Mouse (Mus musculus): Measurements from ENCODE around the gene Safb. TPM values are rescaled to one million over a fixed set of nuclear protein-coding genes. Genes with fewer than 3 reads are reported as not detected.
A peak's percentile ranks its signal among the peaks of the same experiment; 100 is the strongest.

Gene Safb
- polyA plus RNA-seq, 1 experiment from 2014 or later = 113 TPM

DNA sequence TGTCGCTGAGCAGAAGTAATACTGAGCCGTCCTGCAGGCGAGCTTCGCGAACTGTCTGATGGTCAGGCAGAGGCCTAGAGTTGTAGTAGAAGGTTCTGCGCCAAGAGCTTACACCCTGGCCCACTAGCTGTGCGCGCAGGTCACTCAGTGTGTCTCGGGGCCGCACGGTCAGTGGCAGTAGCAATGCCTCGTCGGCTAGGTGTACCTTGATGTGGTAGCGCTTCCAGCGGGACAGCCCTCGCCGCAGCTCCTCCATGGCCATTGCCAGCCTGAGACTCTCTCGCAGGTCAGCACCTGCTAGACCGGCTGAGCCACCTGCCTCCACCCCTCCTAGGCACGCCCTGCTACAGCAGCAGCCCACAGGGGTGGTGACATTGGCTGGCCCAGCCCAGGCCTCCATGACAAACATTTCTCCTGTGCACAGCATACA is 30.5 kb upstream of the Safb start, which contains the start of gene Gm20219:
TSS of gene Gm20219 (minus strand) at position 266 of the 430 bp plus-strand sequence.
- H3K4me2 ChIP-seq = no peak within 1 kb of the TSS
- ATAC-seq (ENCODE audit: low FRiP score) = no peak
- H3K4me1 ChIP-seq (ENCODE audit: control insufficient read depth, insufficient read depth, low read length) = peaks cover 11% of the 10 kb centered on the region
- 77% methylated on average over 20 of the region's 20 CpGs for WGBS
- H3K9me3 ChIP-seq (ENCODE audit: control insufficient read depth, low read length) = no peaks in the 10 kb centered on the region
- no peak for DNase-seq (ENCODE audit: low spot score, missing footprints)
- no peaks in the 10 kb centered on the region for H3K36me3 ChIP-seq (ENCODE audit: control insufficient read depth, insufficient read depth, low read length)
- H3K27me3 ChIP-seq (ENCODE audit: control insufficient read depth, insufficient read depth, low read length) = no peaks in the 10 kb centered on the region
- no peak within 1 kb of the TSS for H3K27ac ChIP-seq (ENCODE audit: low read depth, low read length)
- no peak within 1 kb of the TSS for H3K4me3 ChIP-seq (ENCODE audit: low read depth, low read length)
- H3K9ac ChIP-seq (ENCODE audit: low read length) = no peak within 1 kb of the TSS; the same call in 1 of the 2 replicates

DNA sequence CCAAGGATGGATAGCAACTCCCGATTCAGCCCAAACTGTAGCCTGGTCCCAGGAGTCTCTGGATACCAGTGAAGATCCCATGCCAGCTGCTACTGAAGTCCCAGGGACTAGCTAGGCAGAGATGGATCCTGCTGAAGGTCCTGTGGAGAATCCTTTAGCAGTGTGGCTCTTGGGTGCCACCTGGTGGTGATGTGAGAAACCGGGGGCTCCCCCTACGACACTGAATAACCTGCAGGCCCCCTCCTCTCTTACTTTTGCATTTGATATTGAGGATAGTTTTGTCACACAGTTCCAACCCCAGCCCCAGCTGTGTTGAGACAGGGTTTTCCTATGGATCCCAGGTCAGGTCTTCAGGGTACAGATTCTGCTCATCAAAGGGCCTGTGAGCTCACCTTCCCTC is 26.2 kb upstream of the Safb start:
- Histone ChIP-seq H3K27ac (ENCODE audit: low read depth, low read length) (no peak overlapping the region), H3K4me2 (no peak overlapping the region), H3K36me3 (ENCODE audit: control insufficient read depth, insufficient read depth, low read length) (peaks cover 17% of the 10 kb centered on the region; the same call in 1 of the 2 replicates), H3K27me3 (ENCODE audit: control insufficient read depth, insufficient read depth, low read length) (no peaks in the 10 kb centered on the region), H3K4me1 (ENCODE audit: control insufficient read depth, insufficient read depth, low read length) (no peaks in the 10 kb centered on the region), H3K9ac (ENCODE audit: low read length) (no peak overlapping the region), H3K4me3 (ENCODE audit: low read depth, low read length) (no peak overlapping the region), H3K9me3 (ENCODE audit: control insufficient read depth, low read length) (no peaks in the 10 kb centered on the region)
- DNase-seq (ENCODE audit: low spot score, missing footprints) (peak; percentile 96), ATAC-seq (ENCODE audit: low FRiP score) (peak; percentile 79)
- 20% methylated on average over 3 of the region's 3 CpGs for WGBS

GRCm38 (mm10) chr17:56559386-56559785 is 25.2 kb upstream of the Safb start:
- Histone ChIP-seq H3K4me1 (ENCODE audit: control insufficient read depth, insufficient read depth, low read length) (no peaks in the 10 kb centered on the region), H3K36me3 (ENCODE audit: control insufficient read depth, insufficient read depth, low read length) (peaks cover 25% of the 10 kb centered on the region; the same call in 1 of the 2 replicates), H3K9me3 (ENCODE audit: control insufficient read depth, low read length) (no peaks in the 10 kb centered on the region), H3K27me3 (ENCODE audit: control insufficient read depth, insufficient read depth, low read length) (no peaks in the 10 kb centered on the region), H3K4me3 (ENCODE audit: low read depth, low read length) (no peak overlapping the region), H3K9ac (ENCODE audit: low read length) (no peak overlapping the region), H3K27ac (ENCODE audit: low read depth, low read length) (no peak overlapping the region), H3K4me2 (no peak overlapping the region)
- no peak for DNase-seq (ENCODE audit: low spot score, missing footprints)
- 83% methylated on average over 3 of the region's 3 CpGs for WGBS
- ATAC-seq (ENCODE audit: low FRiP score) = no peak

DNA sequence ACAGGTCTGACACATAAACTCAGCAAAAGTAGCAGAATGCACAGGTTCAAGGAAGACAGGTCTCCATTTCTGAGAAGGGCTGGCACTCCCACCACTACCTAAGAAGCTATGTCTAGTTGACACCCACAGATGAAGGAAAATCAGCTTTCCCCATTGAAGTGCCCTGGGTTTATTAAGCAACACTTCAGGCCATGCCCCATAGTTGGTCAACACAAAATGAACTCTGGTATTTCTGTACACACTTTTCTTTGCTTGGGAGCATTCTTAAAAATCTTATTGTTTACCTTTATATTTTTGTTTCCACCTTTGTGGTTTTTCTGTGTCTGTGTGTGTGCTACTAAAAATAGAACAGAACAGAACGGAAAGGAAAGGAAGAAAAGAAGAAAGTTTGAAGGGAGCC is 24.5 kb upstream of the Safb start:
- no peak overlapping the region for H3K4me2 ChIP-seq
- DNase-seq (ENCODE audit: low spot score, missing footprints) = no peak
- H3K9ac ChIP-seq (ENCODE audit: low read length) = no peak overlapping the region
- no peak for ATAC-seq (ENCODE audit: low FRiP score)
- 88% methylated on average over 1 of the region's 1 CpGs for WGBS
- H3K27me3 ChIP-seq (ENCODE audit: control insufficient read depth, insufficient read depth, low read length) = no peaks in the 10 kb centered on the region
- H3K4me1 ChIP-seq (ENCODE audit: control insufficient read depth, insufficient read depth, low read length) = no peaks in the 10 kb centered on the region
- peaks cover 33% of the 10 kb centered on the region for H3K36me3 ChIP-seq (ENCODE audit: control insufficient read depth, insufficient read depth, low read length)
- no peak overlapping the region for H3K4me3 ChIP-seq (ENCODE audit: low read depth, low read length)
- no peak overlapping the region for H3K27ac ChIP-seq (ENCODE audit: low read depth, low read length)
- no peaks in the 10 kb centered on the region for H3K9me3 ChIP-seq (ENCODE audit: control insufficient read depth, low read length)

DNA sequence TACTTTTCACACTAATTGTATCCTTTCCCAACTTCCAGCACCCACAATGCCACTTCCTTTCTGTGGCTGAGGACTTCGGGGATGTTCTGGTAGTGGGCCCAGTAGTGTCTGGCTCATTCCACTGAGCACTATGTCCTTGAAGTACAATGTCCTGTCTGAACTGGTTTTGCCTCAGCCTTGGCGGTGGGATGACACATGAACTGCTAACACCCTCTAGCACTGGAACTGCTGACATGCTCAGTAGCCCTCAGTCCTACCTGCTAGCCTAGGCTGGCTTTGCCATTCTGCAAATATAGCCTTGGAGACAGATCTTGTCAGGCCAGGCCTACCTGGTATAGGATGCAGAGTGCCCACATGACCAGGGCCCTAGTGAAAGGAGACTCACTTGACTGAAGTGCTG is 22.8 kb upstream of the Safb start:
- WGBS = 94% methylated on average over 2 of the region's 2 CpGs

DNA sequence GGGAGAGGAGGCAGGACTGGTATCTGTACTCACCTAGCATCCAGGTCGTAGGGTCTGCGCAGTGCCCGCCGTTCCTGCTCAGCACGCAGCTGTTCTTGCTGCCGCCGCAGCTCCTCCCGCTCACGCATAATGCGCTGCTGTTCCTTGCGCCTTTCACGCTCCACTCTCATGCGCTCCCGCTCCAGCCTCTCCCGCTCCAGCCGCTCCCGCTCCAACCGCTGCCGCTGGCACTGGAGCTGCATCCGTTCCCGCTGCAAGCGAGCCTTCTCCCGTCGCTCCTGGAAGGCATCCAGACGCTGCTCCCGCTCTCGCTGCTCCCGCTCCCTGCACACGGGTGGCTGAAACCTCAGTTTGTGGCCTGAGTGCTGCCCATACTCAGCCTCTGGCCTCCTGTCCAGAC is 18.3 kb upstream of the Safb start:
- no peaks in the 10 kb centered on the region for H3K4me1 ChIP-seq (ENCODE audit: control insufficient read depth, insufficient read depth, low read length)
- no peaks in the 10 kb centered on the region for H3K27me3 ChIP-seq (ENCODE audit: control insufficient read depth, insufficient read depth, low read length)
- no peaks in the 10 kb centered on the region for H3K9me3 ChIP-seq (ENCODE audit: control insufficient read depth, low read length)
- H3K36me3 ChIP-seq (ENCODE audit: control insufficient read depth, insufficient read depth, low read length) = peaks cover 74% of the 10 kb centered on the region
- no peak for ATAC-seq (ENCODE audit: low FRiP score)
- no peak overlapping the region for H3K9ac ChIP-seq (ENCODE audit: low read length)
- DNase-seq (ENCODE audit: low spot score, missing footprints) = no peak
- no peak overlapping the region for H3K4me3 ChIP-seq (ENCODE audit: low read depth, low read length)
- H3K4me2 ChIP-seq = no peak overlapping the region
- 92% methylated on average over 29 of the region's 29 CpGs for WGBS
- no peak overlapping the region for H3K27ac ChIP-seq (ENCODE audit: low read depth, low read length)

More for the DNA sequence above, 22.8 kb upstream of the Safb start:
- Histone ChIP-seq H3K9ac (ENCODE audit: low read length) (no peak overlapping the region), H3K27me3 (ENCODE audit: control insufficient read depth, insufficient read depth, low read length) (no peaks in the 10 kb centered on the region), H3K4me3 (ENCODE audit: low read depth, low read length) (no peak overlapping the region), H3K27ac (ENCODE audit: low read depth, low read length) (no peak overlapping the region), H3K4me1 (ENCODE audit: control insufficient read depth, insufficient read depth, low read length) (no peaks in the 10 kb centered on the region), H3K9me3 (ENCODE audit: control insufficient read depth, low read length) (no peaks in the 10 kb centered on the region), H3K4me2 (no peak overlapping the region), H3K36me3 (ENCODE audit: control insufficient read depth, insufficient read depth, low read length) (peaks cover 49% of the 10 kb centered on the region)
- no peak for ATAC-seq (ENCODE audit: low FRiP score)
- no peak for DNase-seq (ENCODE audit: low spot score, missing footprints)

DNA sequence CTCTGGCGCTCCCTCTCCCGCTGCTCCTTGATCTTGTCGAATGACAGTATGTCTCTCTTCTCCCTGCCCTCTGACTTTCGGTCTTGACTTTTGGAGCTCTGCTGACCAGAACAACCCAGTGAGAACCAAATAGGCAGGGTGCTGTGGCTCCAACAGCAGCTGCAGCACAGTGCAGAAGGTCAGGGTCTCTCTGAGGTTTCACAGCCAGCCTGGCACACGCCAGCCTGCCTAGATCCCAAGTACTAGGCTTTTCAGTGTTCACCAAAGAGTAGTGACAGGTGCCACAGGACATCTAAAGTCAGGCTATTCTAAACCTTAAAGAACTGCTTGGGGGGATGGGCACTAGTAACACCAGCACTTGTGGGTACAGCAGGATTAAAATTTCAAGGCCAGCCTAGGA is 17.7 kb upstream of the Safb start:
- DNase-seq (ENCODE audit: low spot score, missing footprints) (no peak), ATAC-seq (ENCODE audit: low FRiP score) (no peak)
- Histone ChIP-seq H3K4me3 (ENCODE audit: low read depth, low read length) (no peak overlapping the region), H3K4me1 (ENCODE audit: control insufficient read depth, insufficient read depth, low read length) (no peaks in the 10 kb centered on the region), H3K36me3 (ENCODE audit: control insufficient read depth, insufficient read depth, low read length) (peaks cover 69% of the 10 kb centered on the region), H3K27me3 (ENCODE audit: control insufficient read depth, insufficient read depth, low read length) (no peaks in the 10 kb centered on the region), H3K9ac (ENCODE audit: low read length) (no peak overlapping the region), H3K4me2 (no peak overlapping the region), H3K27ac (ENCODE audit: low read depth, low read length) (no peak overlapping the region), H3K9me3 (ENCODE audit: control insufficient read depth, low read length) (no peaks in the 10 kb centered on the region)
- WGBS = 93% methylated on average over 5 of the region's 5 CpGs

- Histone ChIP-seq H3K9ac (ENCODE audit: low read length) (no peak overlapping the region), H3K27ac (ENCODE audit: low read depth, low read length) (no peak overlapping the region), H3K4me1 (ENCODE audit: control insufficient read depth, insufficient read depth, low read length) (no peaks in the 10 kb centered on the region), H3K9me3 (ENCODE audit: control insufficient read depth, low read length) (no peaks in the 10 kb centered on the region), H3K4me2 (no peak overlapping the region), H3K4me3 (ENCODE audit: low read depth, low read length) (no peak overlapping the region), H3K36me3 (ENCODE audit: control insufficient read depth, insufficient read depth, low read length) (peaks cover 65% of the 10 kb centered on the region), H3K27me3 (ENCODE audit: control insufficient read depth, insufficient read depth, low read length) (no peaks in the 10 kb centered on the region)
- DNase-seq (ENCODE audit: low spot score, missing footprints) (no peak), ATAC-seq (ENCODE audit: low FRiP score) (no peak)
- WGBS = 97% methylated on average over 4 of the region's 4 CpGs
These were observed 17.3 kb upstream of the Safb start for GRCm38 (mm10) chr17:56567370-56567769.

GRCm38 (mm10) chr17:56570287-56570686 is 14.3 kb upstream of the Safb start:
- H3K4me2 ChIP-seq = no peak overlapping the region
- no peak overlapping the region for H3K9ac ChIP-seq (ENCODE audit: low read length)
- no peaks in the 10 kb centered on the region for H3K27me3 ChIP-seq (ENCODE audit: control insufficient read depth, insufficient read depth, low read length)
- no peak overlapping the region for H3K4me3 ChIP-seq (ENCODE audit: low read depth, low read length)
- H3K36me3 ChIP-seq (ENCODE audit: control insufficient read depth, insufficient read depth, low read length) = peaks cover 62% of the 10 kb centered on the region
- ATAC-seq (ENCODE audit: low FRiP score) = no peak
- DNase-seq (ENCODE audit: low spot score, missing footprints) = no peak
- no peaks in the 10 kb centered on the region for H3K9me3 ChIP-seq (ENCODE audit: control insufficient read depth, low read length)
- 94% methylated on average over 4 of the region's 4 CpGs for WGBS
- no peak overlapping the region for H3K27ac ChIP-seq (ENCODE audit: low read depth, low read length)
- no peaks in the 10 kb centered on the region for H3K4me1 ChIP-seq (ENCODE audit: control insufficient read depth, insufficient read depth, low read length)

- 83% methylated on average over 1 of the region's 1 CpGs for WGBS
- ATAC-seq (ENCODE audit: low FRiP score) (no peak), DNase-seq (ENCODE audit: low spot score, missing footprints) (no peak)
- Histone ChIP-seq H3K4me3 (ENCODE audit: low read depth, low read length) (no peak overlapping the region), H3K27me3 (ENCODE audit: control insufficient read depth, insufficient read depth, low read length) (no peaks in the 10 kb centered on the region), H3K9me3 (ENCODE audit: control insufficient read depth, low read length) (no peaks in the 10 kb centered on the region), H3K4me1 (ENCODE audit: control insufficient read depth, insufficient read depth, low read length) (no peaks in the 10 kb centered on the region), H3K36me3 (ENCODE audit: control insufficient read depth, insufficient read depth, low read length) (peaks cover 53% of the 10 kb centered on the region), H3K4me2 (no peak overlapping the region), H3K27ac (ENCODE audit: low read depth, low read length) (no peak overlapping the region), H3K9ac (ENCODE audit: low read length) (no peak overlapping the region)
These were observed 12.5 kb upstream of the Safb start for GRCm38 (mm10) chr17:56572154-56572553.

Measured in midbrain, embryonic 11.5 days (tissue).